Mouse (Mus musculus) stomach, embryonic 14.5 days (tissue): ENCODE results near the gene Snrnp25. TPM values are rescaled to one million over a fixed set of nuclear protein-coding genes. Genes with fewer than 3 reads are reported as not detected.
A peak's percentile ranks its signal among the peaks of the same experiment; 100 is the strongest.
"Not testable (repeated sequence)": the region's sequence is repeated elsewhere in the genome, so short reads cannot be mapped to it uniquely, and the experiment has no call there.

Experiments
- ATAC-seq: fragments of 200-750 bp; cut with Nextera tagmentation; 2 replicates; pipeline ENCODE4 v1.8.0; 2017; ENCODE audit warnings: low read depth, moderate TSS enrichment; ENCODE audit not compliant: insufficient number of reproducible peaks, insufficient read depth, low FRiP score
- H3K27ac ChIP-seq: fragments of 300-500 bp; sonication (generic); 2 replicates; pipeline ENCODE4 v1.5.1; 2014; ENCODE audit warnings: mild to moderate bottlenecking, low read length, moderate library complexity, mixed read lengths
- H3K27me3 ChIP-seq: fragments of 300-500 bp; sonication (generic); 2 replicates; pipeline ENCODE4 v1.6.1; 2014; ENCODE audit warnings: low read length, control low read depth, mixed read lengths; ENCODE audit not compliant: control insufficient read depth, insufficient read depth
- H3K36me3 ChIP-seq: fragments of 300-500 bp; sonication (generic); 2 replicates; pipeline ENCODE4 v1.6.1; 2014; ENCODE audit warnings: mild to moderate bottlenecking, control low read depth, low read length, moderate library complexity, mixed read lengths; ENCODE audit not compliant: control insufficient read depth, insufficient read depth
- H3K4me1 ChIP-seq: fragments of 300-500 bp; sonication (generic); 2 replicates; pipeline ENCODE4 v1.6.1; 2014; ENCODE audit warnings: low read length, control low read depth, mixed read lengths; ENCODE audit not compliant: control insufficient read depth, insufficient read depth
- H3K4me2 ChIP-seq: fragments of 300-500 bp; sonication (generic); replicated peaks from 2 replicates; pipeline ENCODE4 v1.6.1; 2014; ENCODE audit warnings: low read depth, low read length, control low read depth
- H3K4me3 ChIP-seq: fragments of 300-500 bp; sonication (generic); 2 replicates; pipeline ENCODE4 v1.5.1; 2014; ENCODE audit warnings: low read depth, low read length, control low read depth
- H3K9ac ChIP-seq: fragments of 300-500 bp; sonication (generic); replicated peaks from 2 replicates; pipeline ENCODE4 v1.6.1; 2014; ENCODE audit warnings: low read depth, mild to moderate bottlenecking, control low read depth, low read length, moderate library complexity, mixed read lengths
- H3K9me3 ChIP-seq: fragments of 300-500 bp; sonication (generic); 2 replicates; pipeline ENCODE4 v1.6.1; 2016; ENCODE audit warnings: low read depth, low read length, control low read depth; ENCODE audit not compliant: control insufficient read depth
- WGBS: fragments of 180-500 bp; shearing (Covaris S2); extraction: QIAGEN DNeasy Blood & Tissue Kit; methylation state at CpG from one replicate; pipeline ENCODE4 v1.1.7; 2014; 5-methylcytosine and 5-hydroxymethylcytosine counted together
- polyA plus RNA-seq: library from polyadenylated mRNA; unstranded; fragments of >200 nt; fragmentation: Nextera tagmentation; extraction: Ambion mirVana; gene quantifications from 2 replicates; pipeline ENCODE4 v1.2.1, GENCODE M21; 2014

Gene Snrnp25
- polyA plus RNA-seq, 1 experiment from 2014 or later, result 60.4 TPM

DNA sequence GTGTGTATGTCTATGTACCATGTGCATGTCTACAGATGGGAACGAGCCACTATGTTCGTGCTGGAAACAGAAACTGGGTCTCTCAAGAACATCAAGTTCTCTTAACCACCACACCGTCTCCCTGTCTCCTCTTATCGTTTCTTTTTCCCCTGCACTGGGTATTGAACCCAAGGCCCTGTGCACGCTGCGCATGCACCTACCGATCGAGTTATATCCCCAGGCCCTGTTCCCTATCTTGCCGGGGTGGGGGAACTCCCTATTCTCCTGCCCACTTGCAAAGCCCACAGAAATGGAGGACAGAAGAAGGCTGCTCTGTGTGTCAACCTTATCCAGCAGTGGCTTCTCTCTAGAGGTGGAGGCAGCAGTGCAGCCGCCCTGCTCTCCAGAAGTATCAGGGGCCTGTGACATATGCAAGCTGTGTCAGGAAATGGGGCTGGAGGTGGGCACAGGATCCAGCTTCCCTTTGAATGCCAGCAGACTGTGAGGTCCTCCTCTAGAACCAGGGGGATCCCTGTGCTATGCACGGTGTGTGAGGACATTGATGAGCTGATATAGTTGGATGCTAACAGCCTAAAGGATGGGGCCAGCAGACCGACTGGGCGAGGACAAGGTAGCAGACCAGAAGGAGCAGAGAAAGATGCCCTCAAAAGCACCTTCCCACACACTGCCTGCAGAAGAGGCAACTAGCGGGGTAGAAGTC lies 6.8 kb upstream of the Snrnp25 start:
- 72% methylated on average over 14 of the region's 14 CpGs for WGBS
- H3K36me3 ChIP-seq, result no peaks in the 10 kb centered on the region
- H3K9me3 ChIP-seq, result no peaks in the 10 kb centered on the region
- H3K4me2 ChIP-seq, result no peak overlapping the region
- H3K4me3 ChIP-seq, result no peak overlapping the region
- H3K4me1 ChIP-seq, result no peaks in the 10 kb centered on the region
- ATAC-seq, result no peak
- no peak overlapping the region for H3K9ac ChIP-seq
- H3K27me3 ChIP-seq, result no peaks in the 10 kb centered on the region
- no peak overlapping the region for H3K27ac ChIP-seq

DNA sequence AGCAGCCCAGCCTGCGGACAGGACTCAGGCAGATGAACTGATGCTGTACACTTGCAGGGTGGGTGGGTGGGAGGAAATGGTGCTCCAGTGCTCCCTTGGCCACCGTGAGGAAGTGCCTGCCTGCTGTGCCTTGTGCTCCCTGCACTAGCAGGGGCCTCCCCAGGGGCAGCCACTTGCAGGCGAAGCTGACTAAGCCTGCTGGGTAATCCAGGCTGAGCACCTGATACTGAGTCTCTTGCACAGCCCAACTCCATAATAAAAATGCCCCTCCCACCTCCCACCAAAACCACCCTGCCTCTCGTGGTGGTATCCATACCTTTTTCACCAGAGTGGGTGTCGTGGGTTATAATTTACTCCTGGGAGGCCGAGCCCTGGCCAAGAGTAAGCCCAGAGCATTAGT lies 6.0 kb upstream of the Snrnp25 start:
- ATAC-seq, result no peak
- 50% methylated on average over 6 of the region's 6 CpGs for WGBS
- Histone ChIP-seq H3K27me3 (no peaks in the 10 kb centered on the region), H3K9ac (no peak overlapping the region), H3K4me1 (no peaks in the 10 kb centered on the region), H3K9me3 (no peaks in the 10 kb centered on the region), H3K4me2 (no peak overlapping the region), H3K36me3 (no peaks in the 10 kb centered on the region), H3K27ac (no peak overlapping the region), H3K4me3 (no peak overlapping the region)

DNA sequence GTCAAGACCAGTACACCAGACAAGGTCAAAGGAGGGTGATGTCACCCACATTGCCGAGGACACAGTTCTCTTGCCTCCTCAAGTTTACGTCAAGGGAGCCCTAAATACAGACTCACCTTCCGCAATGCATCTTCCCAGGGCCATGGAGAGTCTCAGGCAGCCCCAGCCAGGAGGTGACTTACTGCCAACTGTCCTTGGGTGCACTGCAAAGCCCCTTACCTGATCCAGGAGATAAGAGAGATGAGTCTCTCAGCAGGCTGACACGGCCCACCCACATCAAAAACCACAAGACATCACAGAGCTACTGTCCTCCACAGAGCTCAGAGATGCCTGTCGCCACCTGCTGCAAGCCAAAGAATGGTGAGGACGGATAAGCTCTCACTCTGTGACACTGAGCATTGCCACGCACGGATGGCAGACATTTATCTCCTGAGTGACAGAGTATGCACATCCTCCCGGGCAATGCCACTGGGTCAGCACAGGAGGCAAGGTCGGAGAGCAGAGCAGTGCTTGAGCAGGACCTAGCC lies 5.1 kb upstream of the Snrnp25 start, which contains the start of gene Il9r:
TSS of gene Il9r (minus strand) at position 205 of the 527 bp plus-strand sequence.
- H3K9me3 ChIP-seq, result no peaks in the 10 kb centered on the region
- H3K4me2 ChIP-seq, result no peak within 1 kb of the TSS
- ATAC-seq, result no peak
- H3K27me3 ChIP-seq, result no peaks in the 10 kb centered on the region
- no peaks in the 10 kb centered on the region for H3K36me3 ChIP-seq
- 0 out of 2 replicates have a peak, but pooled peaks cover 4% of the 10 kb centered on the region for H3K4me1 ChIP-seq
- 62% methylated on average over 10 of the region's 10 CpGs for WGBS
- H3K4me3 ChIP-seq, result no peak within 1 kb of the TSS
- H3K27ac ChIP-seq, result no peak within 1 kb of the TSS
- H3K9ac ChIP-seq, result no peak within 1 kb of the TSS

DNA sequence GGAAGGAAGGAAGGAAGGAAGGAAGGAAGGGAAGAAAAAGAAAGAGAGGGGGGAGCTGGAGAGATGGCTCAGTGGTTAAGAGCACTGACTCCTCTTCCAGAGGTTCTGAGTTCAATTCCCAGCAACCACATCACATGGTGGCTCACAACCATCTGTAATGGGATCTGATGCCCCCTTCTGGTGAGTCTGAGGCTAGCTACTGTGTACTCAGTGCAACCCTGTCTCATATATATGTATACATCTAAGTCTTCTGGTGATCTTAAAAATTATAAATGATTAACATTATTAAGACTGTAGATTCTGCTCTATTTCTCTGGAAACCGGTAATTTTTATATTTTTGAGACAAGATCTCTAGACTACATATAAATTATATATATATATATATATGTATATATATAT lies 4.2 kb upstream of the Snrnp25 start:
- H3K4me1 ChIP-seq, H3K4me3 ChIP-seq, H3K9ac ChIP-seq, H3K27me3 ChIP-seq, H3K9me3 ChIP-seq, H3K4me2 ChIP-seq, ATAC-seq, H3K36me3 ChIP-seq, H3K27ac ChIP-seq: not testable (repeated sequence)
- 58% methylated on average over 1 of the region's 1 CpGs for WGBS

DNA sequence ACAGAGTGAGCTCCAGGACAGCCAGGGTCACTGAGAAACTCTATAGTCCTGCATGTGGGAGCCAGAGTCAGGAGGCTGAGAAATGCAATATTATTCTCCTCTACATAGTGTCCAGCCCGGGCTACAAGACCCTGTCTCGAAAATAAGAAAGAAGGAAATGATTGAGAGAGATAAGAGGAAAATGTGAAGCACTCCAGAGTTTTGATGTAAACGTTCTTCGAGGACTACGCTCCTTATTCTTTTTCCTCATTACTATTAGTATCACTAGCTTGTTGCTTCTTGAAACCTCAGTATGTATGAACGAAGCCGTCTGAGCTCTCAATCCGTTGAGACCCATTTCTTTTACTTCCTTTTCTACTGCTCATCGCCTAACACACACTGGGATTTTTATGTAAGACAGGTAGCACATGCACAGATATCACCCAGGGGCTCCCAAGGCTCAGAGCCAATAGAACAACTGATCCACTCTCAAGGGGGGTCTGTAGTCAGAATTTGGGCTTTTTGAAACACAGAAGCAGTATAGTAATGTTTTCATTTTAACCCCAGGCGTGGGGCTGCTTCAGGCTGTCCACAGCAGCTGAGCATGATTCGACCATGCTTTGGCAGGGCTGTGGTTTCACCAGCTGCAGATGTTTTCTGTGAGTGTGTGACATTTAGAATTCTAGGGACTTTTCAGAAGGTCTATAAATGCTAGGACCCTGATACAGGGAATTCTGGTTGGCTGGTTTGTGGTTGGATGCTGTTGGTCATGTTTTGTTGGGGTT lies 3.1 kb upstream of the Snrnp25 start:
- H3K36me3 ChIP-seq, result no peaks in the 10 kb centered on the region; the same call in 1 of the 2 replicates
- ATAC-seq, result no peak
- WGBS, result 75% methylated on average over 11 of the region's 11 CpGs
- H3K27me3 ChIP-seq, result no peaks in the 10 kb centered on the region
- H3K4me3 ChIP-seq, result no peak overlapping the region
- H3K4me2 ChIP-seq, result no peak overlapping the region
- H3K9ac ChIP-seq, result no peak overlapping the region
- H3K4me1 ChIP-seq, result peaks cover 9% of the 10 kb centered on the region; the same call in 1 of the 2 replicates
- H3K9me3 ChIP-seq, result no peaks in the 10 kb centered on the region
- H3K27ac ChIP-seq, result no peak overlapping the region

DNA sequence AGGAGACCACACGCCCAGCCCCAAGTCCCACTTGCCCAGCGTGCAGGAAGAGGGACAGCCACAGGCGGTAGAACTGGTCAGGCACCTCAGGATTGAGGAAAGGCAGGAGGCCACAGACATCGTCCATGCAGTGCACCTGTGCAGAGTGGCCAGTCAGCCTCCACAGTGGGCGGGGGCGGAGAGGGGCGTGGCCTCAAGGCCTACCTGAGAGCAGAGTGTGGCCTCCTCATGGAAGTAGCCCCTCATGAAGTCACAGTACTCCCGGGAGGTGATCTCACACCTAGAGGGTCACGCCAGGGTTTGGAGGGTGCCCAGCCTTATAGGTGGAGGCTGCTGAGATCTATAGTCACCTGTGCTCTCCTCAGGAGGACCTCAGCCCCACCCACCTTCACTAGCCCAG lies 5.4 kb downstream of the Snrnp25 start:
- H3K4me3 ChIP-seq, result no peak overlapping the region
- H3K4me2 ChIP-seq, result no peak overlapping the region
- H3K27ac ChIP-seq, result no peak overlapping the region
- ATAC-seq, result peak; percentile 15; the same call in 1 of the 2 replicates
- 81% methylated on average over 9 of the region's 9 CpGs for WGBS
- H3K27me3 ChIP-seq, result no peaks in the 10 kb centered on the region
- peaks cover 5% of the 10 kb centered on the region; the same call in 1 of the 2 replicates for H3K4me1 ChIP-seq
- no peaks in the 10 kb centered on the region for H3K9me3 ChIP-seq
- no peak overlapping the region for H3K9ac ChIP-seq
- H3K36me3 ChIP-seq, result peaks cover 74% of the 10 kb centered on the region

DNA sequence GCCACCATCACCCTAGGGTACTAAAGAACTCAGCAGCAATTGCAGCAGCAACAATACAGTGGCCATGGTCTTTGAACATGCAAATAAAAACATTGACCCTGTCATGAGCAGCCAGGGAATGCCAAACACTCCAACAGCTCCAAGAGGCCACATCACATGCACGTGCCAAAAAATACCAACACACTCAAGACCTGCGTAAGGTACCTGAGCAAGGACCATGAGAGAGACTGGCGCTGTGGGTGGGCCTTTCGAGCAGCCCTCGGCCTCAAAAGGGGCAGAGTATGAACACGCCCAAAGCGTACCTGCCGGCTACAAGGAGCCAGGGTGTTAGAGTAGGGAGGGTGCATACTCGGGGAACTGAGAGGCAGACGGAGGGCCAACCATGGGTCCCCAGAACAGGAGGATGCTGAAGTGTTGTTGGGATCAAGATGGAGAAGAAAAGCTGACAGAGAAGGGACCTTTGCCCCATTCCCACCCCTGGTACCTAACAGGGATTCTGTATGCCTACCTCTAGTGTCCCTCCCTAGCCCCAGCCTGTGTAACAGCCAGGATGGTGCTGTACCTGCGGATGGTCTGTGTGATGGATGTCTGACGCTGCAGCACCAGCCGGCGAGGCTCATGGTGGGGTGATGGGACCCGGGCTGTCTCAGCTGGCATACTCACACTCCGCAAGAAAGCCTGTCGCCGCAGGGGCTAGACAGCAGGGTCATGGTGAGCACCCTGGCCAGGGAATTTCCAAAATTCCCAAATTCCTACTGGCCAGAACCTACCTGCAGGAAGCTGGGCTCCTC lies 10.4 kb downstream of the Snrnp25 start:
- H3K4me1 ChIP-seq, result peaks cover 24% of the 10 kb centered on the region; the same call in 1 of the 2 replicates
- H3K27me3 ChIP-seq, result no peaks in the 10 kb centered on the region
- no peak overlapping the region for H3K4me3 ChIP-seq
- no peaks in the 10 kb centered on the region for H3K9me3 ChIP-seq
- no peak overlapping the region for H3K27ac ChIP-seq
- 89% methylated on average over 18 of the region's 18 CpGs for WGBS
- no peak overlapping the region for H3K4me2 ChIP-seq
- peaks cover 46% of the 10 kb centered on the region for H3K36me3 ChIP-seq
- H3K9ac ChIP-seq, result no peak overlapping the region
- ATAC-seq, result no peak

DNA sequence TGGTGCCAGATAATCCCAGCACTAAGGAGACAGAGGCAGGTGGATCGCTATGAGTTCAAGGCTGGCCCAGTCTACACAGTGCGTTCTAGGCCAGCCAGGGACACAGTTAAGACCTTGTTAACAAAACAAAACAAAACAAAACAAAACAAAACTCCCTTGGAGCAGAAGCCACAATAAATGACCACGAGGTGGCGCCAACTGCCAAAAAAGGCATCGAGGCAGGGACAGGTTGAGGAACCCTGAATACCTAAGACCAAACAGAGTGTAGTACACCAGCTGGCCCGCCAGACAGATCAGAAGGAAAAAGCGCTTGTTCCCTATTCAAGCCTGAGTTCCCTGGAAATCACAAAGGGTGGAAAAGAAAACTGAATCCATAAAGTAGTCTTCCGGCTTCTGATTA lies 11.6 kb downstream of the Snrnp25 start:
- Histone ChIP-seq H3K9ac (no peak overlapping the region), H3K9me3 (no peaks in the 10 kb centered on the region), H3K27me3 (no peaks in the 10 kb centered on the region), H3K4me3 (no peak overlapping the region), H3K4me2 (no peak overlapping the region), H3K27ac (no peak overlapping the region), H3K36me3 (peaks cover 34% of the 10 kb centered on the region), H3K4me1 (peaks cover 29% of the 10 kb centered on the region; the same call in 1 of the 2 replicates)
- no peak for ATAC-seq
- WGBS, result 26% methylated on average over 8 of the region's 8 CpGs
